Mouse (Mus musculus) thymus, adult 2 months (tissue): Measurements from ENCODE around the gene Guca2b.
"Not testable (repeated sequence)": the region's sequence is repeated elsewhere in the genome, so short reads cannot be mapped to it uniquely, and the experiment has no call there.

ENCODE experiments used
- CTCF ChIP-seq: fragments of 200-500 bp; IDR thresholded peaks from 2 replicates; pipeline ENCODE4 v1.5.1; 2012; ENCODE audit warnings: mild to moderate bottlenecking, control low read depth, low read length, moderate library complexity, borderline replicate concordance; ENCODE audit not compliant: control insufficient read depth, poor library complexity, insufficient read depth; ENCODE audit errors: extremely low read depth
- POLR2A ChIP-seq: fragments of 200-500 bp; IDR thresholded peaks from 2 replicates; pipeline ENCODE4 v1.6.1; 2012; ENCODE audit warnings: mild to moderate bottlenecking, low read length, control low read depth, moderate library complexity; ENCODE audit not compliant: control insufficient read depth, poor library complexity, insufficient read depth; ENCODE audit errors: extremely low read depth

- TF ChIP-seq CTCF, POLR2A: not testable (repeated sequence)
Observed at GRCm38 (mm10) chr4:119628363-119628762, 30.4 kb downstream of the Guca2b start.
